ENCODE assay signal across 8 mouse cellular contexts in the genomic region with DNA sequence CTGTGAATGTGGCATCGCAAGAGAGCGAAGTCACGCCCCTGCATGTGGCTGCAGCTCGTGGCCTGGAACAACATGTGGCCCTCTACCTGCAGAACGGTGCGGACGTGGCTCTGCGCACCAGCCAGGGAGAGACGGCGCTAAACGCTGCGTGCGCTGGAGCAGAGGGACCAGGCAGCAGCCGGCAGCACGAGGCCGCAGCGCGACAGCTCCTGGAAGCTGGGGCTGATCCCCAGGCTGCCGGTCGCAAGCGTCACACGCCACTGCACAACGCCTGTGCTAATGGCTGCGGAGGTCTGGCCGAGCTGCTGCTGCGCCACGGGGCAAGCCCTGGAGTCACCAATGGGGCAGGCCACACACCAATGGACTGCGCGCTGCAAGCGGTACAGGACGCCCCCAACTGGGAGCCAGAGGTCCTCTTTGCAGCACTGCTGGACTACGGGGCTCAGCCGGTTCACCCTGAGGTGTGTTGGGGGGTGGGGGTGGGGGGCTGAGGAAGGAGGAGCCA. TPM values are rescaled to one million over a fixed set of nuclear protein-coding genes. Genes with fewer than 3 reads are reported as not detected.
A peak's percentile ranks its signal among the peaks of the same experiment; 100 is the strongest.
DNase-seq lines count a peak whose midpoint lies in the region; ATAC-seq lines count a peak whose summit lies in the region.

No protein-coding gene starts in this region.

- H3K36me3 ChIP-seq in neural tube, embryonic 14.5 days (ENCODE audit: control insufficient read depth, insufficient read depth, low read length) = no peaks in the 10 kb centered on the region

- WGBS in neural tube, embryonic 14.5 days = 1% methylated on average over 33 of the region's 33 CpGs

- intact Hi-C loops in heart, postnatal 14 days (cut with DNase I) = no loop called here

- peak; percentile 40 to 52 for DNase-seq in cerebellum, adult 18-20 months
- DNase-seq in cerebellum, adult 9-10 months = no peak
- peak; percentile 21 for DNase-seq in thymus, postnatal 0 days (ENCODE audit: low spot score)
- no peak for DNase-seq in thymus, adult 18-20 months
- DNase-seq in heart, postnatal 14 days = peak; percentile 26 to 44
- peak; percentile 48 for DNase-seq in liver
- no peak for DNase-seq in spleen, postnatal 14 days (ENCODE audit: low spot score in 2 of 2)

- no peak overlapping the region for H3K27ac ChIP-seq in neural tube, embryonic 14.5 days (ENCODE audit: low read depth, low read length)

- peak overlapping the region; percentile 50 for H3K9ac ChIP-seq in neural tube, embryonic 14.5 days (replicated peaks; ENCODE audit: low read depth, low read length)

- peak overlapping the region; percentile 33 for H3K4me3 ChIP-seq in neural tube, embryonic 14.5 days (ENCODE audit: low read depth, low read length)

- H3K27me3 ChIP-seq in neural tube, embryonic 14.5 days (ENCODE audit: control insufficient read depth, insufficient read depth, low read length) = no peaks in the 10 kb centered on the region

- peak overlapping the region; percentile 80 for H3K4me2 ChIP-seq in neural tube, embryonic 14.5 days (ENCODE audit: low read depth, low read length)

- no peaks in the 10 kb centered on the region for H3K9me3 ChIP-seq in neural tube, embryonic 14.5 days (ENCODE audit: control insufficient read depth, low read length)

- ATAC-seq in neural tube, embryonic 14.5 days (ENCODE audit: low read depth) = peak; percentile 72

- H3K4me1 ChIP-seq in neural tube, embryonic 14.5 days (ENCODE audit: control insufficient read depth, insufficient read depth, low read length) = peaks cover 7% of the 10 kb centered on the region; the same call in 1 of the 2 replicates

RNA-seq across cellular contexts. Expression of gene Asb16, which starts 7.9 kb away (rescaled TPM):
- 0.07 TPM in 1 of 2 replicates, not detected in the other for polyA plus RNA-seq in thymus, postnatal 0 days (2015; fragmentation: Nextera tagmentation; extraction: Ambion mirVana)
- under 1 TPM; 0.61 to 0.62 TPM for total RNA-seq in heart, postnatal 14 days (2021)
- 0.12 and 0.23 TPM in 2 replicates for polyA plus RNA-seq in neural tube, embryonic 14.5 days (2014; fragmentation: Nextera tagmentation; extraction: Ambion mirVana)

RNA-seq across cellular contexts. Expression of gene Tmub2, which starts 8.3 kb away (rescaled TPM):
- 41.1 and 45.1 TPM in 2 replicates for polyA plus RNA-seq in thymus, postnatal 0 days (2015; fragmentation: Nextera tagmentation; extraction: Ambion mirVana)
- 10 to 100 TPM; 26.6 TPM for total RNA-seq in heart, postnatal 14 days (2021)
- polyA plus RNA-seq in neural tube, embryonic 14.5 days (2014; fragmentation: Nextera tagmentation; extraction: Ambion mirVana) = 86.9 and 88.6 TPM in 2 replicates

RNA-seq across cellular contexts. Expression of gene Atxn7l3, which starts 20.0 kb away (rescaled TPM):
- 13.1 and 15.4 TPM in 2 replicates for polyA plus RNA-seq in thymus, postnatal 0 days (2015; fragmentation: Nextera tagmentation; extraction: Ambion mirVana)
- total RNA-seq in heart, postnatal 14 days (2021) = 10 to 100 TPM; 26.5 to 29.5 TPM
- polyA plus RNA-seq in neural tube, embryonic 14.5 days (2014; fragmentation: Nextera tagmentation; extraction: Ambion mirVana) = 36.5 and 36.7 TPM in 2 replicates

RNA-seq across cellular contexts. Expression of gene BC030867, which starts 27.8 kb away (rescaled TPM):
- polyA plus RNA-seq in thymus, postnatal 0 days (2015; fragmentation: Nextera tagmentation; extraction: Ambion mirVana) = 8.6 and 11.4 TPM in 2 replicates
- under 1 TPM; 0.74 to 0.83 TPM for total RNA-seq in heart, postnatal 14 days (2021)
- 1.4 and 1.5 TPM in 2 replicates for polyA plus RNA-seq in neural tube, embryonic 14.5 days (2014; fragmentation: Nextera tagmentation; extraction: Ambion mirVana)

RNA-seq across cellular contexts. Expression of gene Ubtf, which starts 43.1 kb away (rescaled TPM):
- polyA plus RNA-seq in thymus, postnatal 0 days (2015; fragmentation: Nextera tagmentation; extraction: Ambion mirVana) = 95.2 and 96.8 TPM in 2 replicates
- total RNA-seq in heart, postnatal 14 days (2021) = 10 to 100 TPM; 60.1 to 69.7 TPM
- polyA plus RNA-seq in neural tube, embryonic 14.5 days (2014; fragmentation: Nextera tagmentation; extraction: Ambion mirVana) = 70.3 and 81.9 TPM in 2 replicates

Comparison
In these comparisons a context has a peak if more than half of its experiments do, and no peak if none do; other contexts are left out.
1. DNase-seq: peak in cerebellum, adult 18-20 months (2 of 2), thymus, postnatal 0 days (single experiment), heart, postnatal 14 days (2 of 2) and liver (single experiment); none in cerebellum, adult 9-10 months (single experiment), thymus, adult 18-20 months (0 of 2) and spleen, postnatal 14 days (0 of 2).